ENCODE assay signal across 16 mouse cellular contexts in the genomic region with DNA sequence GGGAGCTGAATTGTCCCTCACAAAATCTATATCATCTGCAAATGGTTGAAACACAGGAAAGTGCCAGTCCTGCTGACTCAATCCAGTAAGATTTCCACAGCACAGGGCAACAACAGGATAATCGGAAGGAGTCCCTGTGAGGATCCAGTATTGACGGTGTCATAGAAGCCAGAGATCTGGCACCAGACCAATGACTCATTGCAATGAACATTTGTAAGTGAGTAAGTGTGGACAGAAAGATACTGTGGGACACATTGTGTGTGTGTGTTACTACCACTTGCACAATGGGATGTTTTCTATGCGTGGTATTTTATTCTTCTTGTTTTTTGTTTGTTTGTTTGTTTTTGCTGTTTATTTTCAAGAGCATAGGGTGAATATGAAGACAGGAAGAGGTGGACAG.
"Had no signal": no experiment of that assay in that cellular context is flagged by ENCODE, and none has a peak within 500 bp of the region (broad histone marks: within the 10 kb centered on the region; RNA-seq: fewer than 3 reads in every experiment).

No protein-coding gene starts in this region.

- H3K27me3 ChIP-seq: liver, embryonic 13.5 days had no signal

- H3K27ac ChIP-seq: kidney, postnatal 0 days; layer of hippocampus, adult 2 months; left cerebral cortex, adult 2 months; liver, embryonic 13.5 days; stomach, postnatal 0 days had no signal

- H3K4me3 ChIP-seq: layer of hippocampus, adult 2 months; left cerebral cortex, adult 2 months; liver, embryonic 13.5 days had no signal

- H3K9me3 ChIP-seq: liver, embryonic 13.5 days had no signal

- H3K4me2 ChIP-seq: liver, embryonic 13.5 days; midbrain, embryonic 11.5 days had no signal

- H3K4me1 ChIP-seq: liver, embryonic 13.5 days had no signal

- H3K9ac ChIP-seq: liver, embryonic 13.5 days had no signal

- DNase-seq: kidney, postnatal 25 days; layer of hippocampus, adult 9-11 months; liver, embryonic 13.5 days; lung, adult 2 months; lung, postnatal 14 days; lung, postnatal 4 days; midbrain, embryonic 14.5 days; right cerebral cortex, postnatal 14 days; right cerebral cortex, postnatal 4 days; thymus, adult 2 months; thymus, postnatal 25 days had no signal

- H3K36me3 ChIP-seq: liver, embryonic 13.5 days had no signal
